Mouse (Mus musculus) thymus, postnatal 14 days (tissue): ENCODE data around the gene Exd1.
"Not testable (repeated sequence)": the region's sequence is repeated elsewhere in the genome, so short reads cannot be mapped to it uniquely, and the experiment has no call there.

Source experiments
- DNase-seq: peaks from one replicate; pipeline ENCODE4 v3.0.0; 2021

Exd1 gene

DNA sequence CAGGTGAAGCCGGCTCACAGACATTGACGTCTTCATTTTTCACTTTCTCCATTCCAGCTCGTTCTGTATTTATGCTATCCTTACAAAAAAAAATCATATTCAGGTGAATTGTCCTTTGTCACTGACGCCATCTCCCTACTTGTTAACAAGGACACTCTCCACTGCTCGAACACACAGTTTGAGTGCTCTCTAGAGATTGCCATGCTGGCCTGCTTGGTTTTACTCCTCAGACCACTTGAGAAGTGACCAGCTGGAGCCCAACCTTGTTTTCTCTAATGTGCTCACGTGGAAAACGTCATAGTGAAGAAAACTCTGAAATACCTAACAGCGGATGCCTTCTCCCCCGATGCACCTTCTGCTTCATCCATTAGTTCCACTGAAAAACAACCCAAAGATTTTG lies 8.6 kb downstream of the Exd1 start:
- DNase-seq = no peak

DNA sequence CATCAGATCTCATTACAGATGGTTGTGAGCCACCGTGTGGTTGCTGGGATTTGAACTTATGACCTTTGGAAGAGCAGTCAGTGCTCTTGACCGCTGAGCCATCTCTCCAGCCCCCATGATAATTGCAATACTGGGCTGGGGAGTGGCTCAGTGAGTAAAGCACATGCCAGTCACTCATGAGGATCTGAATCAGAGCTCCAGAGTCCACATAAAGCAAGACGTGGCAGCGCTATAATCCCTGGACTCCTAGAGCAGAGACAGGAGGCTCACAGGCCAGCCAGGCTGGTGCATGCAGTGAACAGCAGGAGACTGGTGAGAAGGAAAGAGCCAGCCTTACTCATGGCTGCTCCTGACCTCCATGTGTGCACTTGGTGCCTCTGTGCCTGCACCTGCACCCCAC lies 22.0 kb downstream of the Exd1 start:
- no peak for DNase-seq

DNA sequence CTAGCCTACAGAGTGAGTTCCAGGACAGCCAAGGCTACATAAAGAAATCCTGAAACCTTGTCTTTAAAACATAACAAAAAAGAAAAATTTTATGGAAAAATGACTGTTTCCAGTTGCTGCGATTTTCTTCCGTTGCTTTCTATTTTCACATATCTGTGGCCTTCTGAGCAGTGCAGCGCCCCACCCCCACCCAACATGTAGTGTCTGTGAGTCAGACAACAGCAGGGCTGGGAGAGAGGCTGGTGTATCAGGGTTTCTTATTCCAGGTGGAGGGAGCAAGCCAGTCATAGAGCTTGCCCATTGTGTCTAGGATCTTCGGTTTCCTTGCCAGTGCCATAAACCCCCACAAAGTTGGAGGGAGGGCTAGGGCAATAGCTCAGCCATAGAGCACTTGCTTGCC lies 23.6 kb downstream of the Exd1 start:
- DNase-seq = no peak

DNA sequence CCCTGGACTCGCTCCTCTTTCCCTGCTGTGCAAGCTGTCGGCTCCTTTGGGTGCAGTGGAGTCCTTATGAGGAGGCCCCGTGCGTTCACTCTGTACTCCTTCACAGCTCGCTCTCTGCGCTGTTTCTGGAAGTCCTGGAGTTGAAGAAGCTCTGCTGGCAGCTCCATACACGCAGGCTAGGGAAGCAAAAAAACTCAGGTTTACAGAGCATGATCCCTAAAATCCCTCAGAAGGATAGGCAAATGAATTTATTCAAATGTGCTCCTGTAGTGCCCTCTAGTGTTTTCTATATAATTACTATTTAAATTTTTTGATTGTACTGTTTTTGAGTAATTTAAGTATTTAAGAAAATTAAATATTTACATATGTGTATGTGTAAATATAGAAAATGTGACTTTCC lies 26.9 kb downstream of the Exd1 start:
- no peak for DNase-seq

DNA sequence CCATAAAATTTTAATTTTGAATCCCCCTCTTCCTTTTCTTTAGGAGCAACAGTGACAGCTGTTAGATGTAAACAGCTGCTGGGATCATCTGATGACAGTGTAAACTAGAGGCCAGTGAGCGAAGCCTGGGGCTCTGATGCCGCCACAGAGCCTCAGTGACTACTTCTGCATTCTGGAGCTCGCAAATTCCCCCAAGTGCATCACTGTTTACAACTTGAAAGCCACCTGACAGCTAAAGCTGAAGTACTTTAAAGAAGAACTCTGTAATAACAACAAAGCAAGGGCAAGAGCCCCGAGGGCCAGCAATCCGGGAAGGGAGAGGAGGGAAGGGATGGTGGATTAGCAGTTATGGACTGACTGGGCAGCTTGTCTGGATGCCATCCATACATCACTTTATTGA lies 30.6 kb downstream of the Exd1 start:
- no peak for DNase-seq

DNA sequence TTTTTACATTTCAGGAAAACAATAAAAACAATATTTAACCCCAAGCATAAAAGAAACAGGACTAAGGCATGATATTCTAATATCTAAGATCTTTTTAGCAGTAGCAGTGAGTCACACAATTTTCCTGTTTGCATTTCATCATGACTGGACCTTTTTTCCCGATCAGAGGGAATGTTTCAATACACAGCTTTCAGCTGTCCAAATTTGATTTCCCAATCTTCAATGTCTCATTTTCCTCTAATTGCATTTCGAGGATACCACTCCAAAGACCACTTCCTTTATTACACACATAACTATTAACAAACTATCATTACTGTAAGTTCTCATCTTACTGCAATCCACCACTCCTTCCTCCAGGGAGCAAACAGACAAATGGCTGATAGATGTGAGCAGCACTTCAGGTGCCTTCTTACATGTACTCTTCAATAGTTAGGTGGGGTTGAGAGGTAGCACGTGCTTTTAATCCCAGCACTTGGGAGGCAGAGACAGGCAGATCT lies 33.4 kb downstream of the Exd1 start:
- no peak for DNase-seq

DNA sequence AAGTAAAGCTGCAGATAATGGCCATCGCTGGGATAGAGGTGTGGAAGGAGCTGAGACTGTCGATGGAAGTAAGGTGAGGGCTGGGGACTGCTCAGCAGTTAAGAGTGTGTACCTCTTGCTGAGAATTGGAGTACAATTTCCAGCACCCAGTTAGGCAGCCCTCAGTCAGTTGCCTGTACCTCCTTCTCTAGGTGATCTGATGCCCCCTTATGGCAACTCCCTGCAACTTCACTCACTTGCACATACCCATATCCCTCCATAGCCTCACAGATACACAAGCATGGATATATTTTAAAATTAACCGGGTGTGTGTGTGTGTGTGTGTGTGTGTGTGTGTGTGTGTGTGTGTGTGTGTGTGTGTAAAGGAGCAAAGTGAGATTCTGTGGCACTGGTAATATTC lies 35.1 kb downstream of the Exd1 start:
- peak; percentile 16 for DNase-seq

DNA sequence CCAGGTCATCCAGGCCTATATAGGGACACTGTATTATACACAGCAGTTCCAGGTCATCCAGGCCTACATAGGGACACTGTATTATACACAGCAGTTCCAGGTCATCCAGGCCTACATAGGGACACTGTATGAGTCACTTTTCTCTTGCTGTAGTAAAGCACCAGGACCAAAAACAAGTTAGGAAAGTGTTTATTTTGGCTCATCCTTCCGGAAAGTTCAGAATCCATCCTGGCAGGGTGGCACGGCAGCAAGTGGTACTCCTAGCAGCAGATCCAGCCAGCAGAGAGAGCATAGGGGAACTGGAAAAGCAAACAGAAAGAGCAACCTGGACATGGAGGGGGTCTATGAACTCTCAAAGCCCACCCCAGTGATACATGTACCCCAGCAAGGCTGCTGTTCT lies 36.6 kb downstream of the Exd1 start:
- DNase-seq = no peak

DNA sequence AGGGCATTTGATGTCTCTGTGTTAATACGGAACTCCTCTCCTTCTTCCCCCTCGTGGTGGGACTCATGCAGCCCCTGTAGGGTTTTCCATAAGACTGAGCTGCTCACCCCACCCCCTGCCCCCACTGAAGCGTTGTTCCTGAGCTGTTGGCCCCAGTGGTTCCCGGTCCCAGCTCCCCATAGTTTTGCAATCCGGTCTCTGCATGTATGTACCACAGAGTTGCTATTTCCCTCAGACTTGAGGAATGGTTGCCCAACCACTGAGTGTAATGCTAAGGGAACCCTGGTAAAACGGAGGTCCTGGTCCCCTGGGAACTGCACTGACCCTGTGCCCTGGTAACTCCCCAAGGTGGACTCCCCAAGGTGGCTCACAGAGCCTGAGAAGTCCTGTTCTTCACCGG lies 38.9 kb downstream of the Exd1 start:
- not testable (repeated sequence) for DNase-seq

DNA sequence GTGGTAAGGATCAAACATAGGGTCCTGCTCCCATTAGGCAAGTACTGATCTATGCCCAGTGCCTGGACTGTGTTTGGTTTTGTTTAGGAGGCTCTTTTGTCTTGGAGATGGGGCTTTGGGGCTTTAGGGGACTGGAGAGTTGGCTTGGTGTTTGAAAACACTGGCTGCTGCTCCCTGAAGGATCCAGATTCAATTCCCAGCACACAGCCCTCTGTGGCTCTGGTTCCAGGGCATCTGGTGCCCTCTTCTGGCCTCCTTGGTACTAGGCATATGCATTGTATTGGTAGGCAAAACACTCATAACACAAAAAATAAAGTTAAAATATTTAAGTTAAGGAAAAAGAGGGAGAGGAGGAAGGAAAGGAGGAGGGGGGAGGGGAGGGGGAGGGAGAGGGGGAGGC lies 40.3 kb downstream of the Exd1 start:
- peak; percentile 21 for DNase-seq

DNA sequence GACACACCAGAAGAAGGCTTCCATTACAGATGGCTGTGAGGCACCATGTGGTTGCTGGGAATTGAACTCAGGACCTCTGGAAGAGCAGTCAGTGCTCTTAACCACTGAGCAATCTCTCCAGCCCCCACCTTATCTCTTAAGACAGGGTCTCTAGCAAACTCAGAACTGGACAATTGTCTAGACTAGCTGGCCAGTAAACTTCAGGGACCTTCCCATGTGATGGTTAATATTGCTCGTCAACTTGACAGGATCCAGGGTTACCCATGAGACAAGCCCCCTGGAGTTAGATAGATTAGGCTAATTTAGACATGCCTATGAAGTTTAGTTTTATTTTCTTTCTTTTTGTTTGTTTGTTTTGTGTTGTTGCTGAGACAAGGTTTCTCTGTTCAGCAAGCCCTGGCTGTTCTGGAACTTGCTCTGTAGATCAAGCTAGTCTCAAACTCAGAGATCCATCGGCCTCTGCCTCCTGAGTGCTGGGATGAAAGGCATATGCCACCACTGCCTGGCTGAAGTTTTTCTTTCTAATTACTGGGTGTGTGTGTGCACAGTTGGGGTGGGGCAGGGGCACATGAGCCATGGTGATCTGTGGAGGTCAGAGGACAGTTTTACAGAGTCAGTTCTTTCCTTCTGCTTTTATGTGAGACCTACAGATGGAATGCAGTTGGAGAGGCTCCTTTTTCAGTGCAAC lies 46.3 kb downstream of the Exd1 start:
- no peak for DNase-seq

DNA sequence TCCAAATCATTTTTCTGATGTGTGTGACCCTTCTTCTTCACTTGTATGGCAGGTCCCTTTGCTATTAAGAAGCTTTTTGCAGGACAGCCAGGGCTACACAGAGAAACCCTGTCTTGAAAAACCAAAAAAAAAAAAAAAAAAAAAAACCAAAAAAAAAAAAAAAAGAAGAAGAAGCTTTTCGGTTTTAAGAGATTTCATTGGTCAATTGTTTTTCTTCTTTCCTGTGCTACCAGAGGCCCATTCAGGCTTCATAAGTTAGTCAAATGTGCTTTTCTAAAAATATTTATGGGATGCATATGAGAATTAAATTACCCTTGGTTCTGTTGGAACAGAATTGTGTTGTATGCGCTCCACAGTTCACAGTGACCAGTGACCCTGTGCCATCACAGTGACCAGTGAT lies 48.6 kb downstream of the Exd1 start:
- DNase-seq = no peak

DNA sequence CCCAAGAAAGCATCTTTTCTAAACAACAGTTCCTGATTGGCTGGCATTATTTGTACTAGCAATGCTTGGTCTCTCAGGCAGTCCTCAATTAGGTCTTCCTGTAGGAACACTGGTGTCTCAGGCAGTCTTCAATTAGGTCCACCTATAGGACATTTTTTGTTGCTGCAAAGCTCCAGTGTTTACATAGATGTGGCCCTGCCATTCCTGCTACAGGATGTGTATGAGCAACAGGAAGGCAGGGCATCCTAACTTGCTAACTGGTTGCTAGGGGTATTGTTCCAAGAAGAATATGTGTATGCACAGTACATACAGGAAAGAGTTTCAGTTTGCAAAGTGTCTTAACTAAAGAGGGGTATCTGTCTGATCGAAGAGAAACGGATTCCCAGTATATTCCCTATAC lies 51.3 kb downstream of the Exd1 start:
- no peak for DNase-seq

DNA sequence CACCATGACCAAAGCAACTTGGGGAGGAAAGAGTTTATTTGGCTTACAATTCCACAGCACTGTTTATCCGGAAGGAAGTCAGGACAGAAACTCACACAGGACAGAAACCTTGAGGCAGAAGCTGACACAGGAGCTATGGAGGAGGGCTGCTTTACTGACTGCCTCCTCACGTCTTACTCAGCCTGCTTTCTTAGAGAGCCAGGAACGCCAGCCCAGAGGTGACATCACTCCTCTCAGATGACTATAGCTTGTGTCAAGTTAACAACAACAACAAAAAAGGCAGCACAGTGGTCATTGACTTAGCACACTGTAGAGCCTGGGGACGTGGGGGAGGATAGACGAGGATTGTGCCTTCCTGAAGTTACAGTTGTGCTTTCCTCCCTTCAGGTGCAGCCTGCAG lies 55.5 kb downstream of the Exd1 start:
- no peak for DNase-seq

DNA sequence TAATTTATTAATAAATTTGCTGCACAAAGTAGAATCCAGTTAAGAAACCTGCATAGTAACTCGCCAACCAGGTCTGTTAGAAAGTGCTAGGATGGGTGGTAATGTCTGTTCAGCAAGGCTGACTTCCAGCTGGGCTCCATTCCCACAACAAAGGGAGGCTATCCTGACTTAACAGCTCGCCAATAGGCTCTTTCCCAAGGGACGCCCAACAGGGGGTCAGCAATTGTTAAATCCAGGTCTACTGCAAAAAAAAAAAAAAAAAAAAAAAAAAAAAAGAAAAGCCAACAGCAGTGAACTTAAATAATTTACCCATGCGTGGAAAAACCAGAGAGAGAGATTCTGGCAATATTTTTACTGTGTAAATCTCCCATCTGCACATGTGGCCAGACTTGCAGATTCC lies 60.9 kb downstream of the Exd1 start:
- DNase-seq = no peak

DNA sequence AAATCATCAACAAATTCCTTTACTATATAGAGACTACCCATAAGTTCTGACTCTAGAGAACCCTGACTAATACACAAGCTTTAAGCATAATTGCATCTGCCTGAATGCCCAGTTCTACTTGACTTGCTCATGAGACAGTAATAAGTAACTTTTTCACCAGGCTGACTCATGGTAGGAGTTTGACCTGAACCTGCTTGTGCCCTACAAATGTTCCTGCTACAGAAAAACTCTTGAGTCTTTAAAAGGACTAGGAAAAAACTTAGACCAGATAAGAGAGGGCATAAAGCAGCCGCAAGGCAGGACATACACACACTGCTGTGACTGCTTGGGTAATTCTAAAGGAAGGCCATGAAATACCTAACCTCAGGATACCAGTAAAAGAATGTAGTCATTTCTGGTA lies 65.1 kb downstream of the Exd1 start:
- no peak for DNase-seq

DNA sequence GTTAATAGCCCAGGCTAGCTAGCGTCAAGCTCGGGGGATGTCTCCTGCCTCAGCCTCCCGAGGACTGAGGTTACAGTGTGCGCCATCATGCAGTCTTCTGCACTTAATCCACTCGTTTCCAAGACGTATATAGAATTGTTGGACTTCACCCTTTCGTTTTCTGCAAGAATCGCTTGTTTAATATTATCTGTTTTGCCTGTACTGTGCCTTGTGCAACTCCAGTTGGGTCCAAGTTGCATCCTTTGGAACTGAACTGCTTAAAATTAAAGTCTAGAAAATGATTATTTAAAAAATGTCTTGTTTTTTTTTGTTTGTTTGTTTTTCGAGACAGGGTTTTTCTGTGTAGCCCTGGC lies 69.1 kb downstream of the Exd1 start:
- no peak for DNase-seq

DNA sequence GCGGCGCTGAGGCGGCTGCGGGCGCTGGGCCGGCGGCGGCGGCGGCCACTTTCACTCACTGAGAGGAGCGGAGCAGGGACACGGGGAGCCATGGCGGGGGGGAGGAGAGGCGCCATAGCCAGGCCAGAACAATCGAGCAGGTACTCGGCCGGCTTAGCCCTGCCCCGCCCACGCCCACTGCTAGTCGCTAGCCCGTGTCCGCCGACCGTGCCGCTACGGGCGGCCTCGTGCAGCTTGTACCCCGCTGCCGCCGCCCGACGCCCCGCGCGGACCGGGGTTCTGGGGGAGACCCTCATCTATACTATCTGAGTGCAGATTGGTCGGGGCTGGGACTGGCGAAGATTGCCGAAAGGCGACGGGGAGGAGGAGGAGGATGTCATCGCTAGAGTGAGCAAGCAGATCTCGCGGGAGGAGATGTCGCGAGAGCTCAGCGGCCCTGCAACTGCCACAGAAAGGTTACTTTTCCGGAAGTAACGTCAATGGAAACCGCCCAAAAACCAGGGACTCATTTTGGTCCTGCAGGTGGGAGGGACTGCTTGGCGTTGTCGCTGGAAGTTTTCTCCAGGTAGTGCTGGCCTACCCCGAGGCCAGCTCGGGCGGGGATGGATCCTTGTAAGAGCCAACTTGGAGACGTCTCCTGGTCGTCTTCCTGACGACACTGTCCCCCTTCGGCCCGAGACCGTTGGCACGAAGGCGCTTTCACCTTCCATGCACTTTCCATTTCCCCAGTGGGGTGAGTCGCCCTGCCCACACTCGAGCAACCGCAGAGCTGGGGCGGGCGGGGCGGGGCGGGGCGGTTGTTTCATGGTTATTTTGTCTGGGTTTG lies 69.6 kb downstream of the Exd1 start, which contains the start of gene Ino80:
Gene Ino80, minus strand, starts transcription at position 117 of the 826 bp plus-strand sequence.
- DNase-seq = peak; percentile 99

DNA sequence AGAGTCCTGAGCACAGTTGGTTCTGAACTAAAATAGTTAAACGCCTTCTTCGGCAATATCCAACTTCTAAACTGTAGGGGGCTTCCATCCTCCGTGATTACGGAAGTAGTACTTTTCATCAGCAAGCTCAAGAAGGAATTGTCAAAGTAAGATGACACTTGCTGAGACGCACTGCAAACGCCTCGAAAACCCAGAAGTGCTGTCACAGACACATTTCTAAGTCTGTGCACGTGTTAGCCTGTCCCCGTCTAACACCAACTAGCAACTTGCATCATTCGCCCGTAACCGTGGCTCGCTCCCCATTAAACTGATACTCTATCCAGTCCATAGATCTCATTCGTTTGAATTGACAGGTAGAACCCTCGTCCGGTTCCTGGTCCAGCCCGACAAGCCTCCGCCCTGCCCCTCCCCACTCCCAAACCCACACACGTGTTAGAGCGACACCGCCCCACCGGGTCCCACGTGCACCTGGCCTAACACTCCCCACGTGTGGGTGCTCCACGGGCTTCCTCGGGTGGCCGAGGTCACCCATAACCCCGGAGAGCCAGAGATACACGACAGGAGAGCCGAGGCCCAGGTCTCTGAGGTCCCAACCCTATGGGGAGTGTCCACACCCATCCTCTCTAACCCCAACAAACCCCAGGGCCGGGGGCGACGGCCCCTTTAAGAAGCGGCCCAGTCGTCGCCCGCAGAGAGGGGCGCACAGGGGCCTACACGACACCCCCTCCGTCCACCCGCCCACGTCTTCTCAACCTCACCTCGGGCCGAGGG lies 70.6 kb downstream of the Exd1 start:
- DNase-seq = peak; percentile 72

DNA sequence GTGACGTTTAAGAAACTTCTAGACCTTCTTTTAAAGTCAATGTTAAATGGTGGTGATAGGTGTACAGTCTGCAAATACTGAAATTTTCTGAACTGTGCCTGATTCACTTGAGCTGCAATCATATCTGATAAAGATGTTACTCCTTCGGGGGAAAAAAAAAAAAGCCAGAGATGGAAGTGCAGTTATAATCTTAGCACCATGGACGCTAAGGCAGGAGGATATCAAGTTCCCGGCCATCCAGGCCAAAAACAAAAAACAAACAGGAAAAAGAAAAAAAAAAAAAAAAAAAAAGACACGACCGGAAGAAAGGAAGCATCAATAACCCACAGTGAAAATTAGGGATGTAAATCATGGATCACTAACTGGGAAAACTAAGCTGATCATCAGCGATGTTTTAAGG lies 71.3 kb downstream of the Exd1 start:
- DNase-seq = no peak
